ENCODE assay signal across 8 mouse cellular contexts in the genomic region with DNA sequence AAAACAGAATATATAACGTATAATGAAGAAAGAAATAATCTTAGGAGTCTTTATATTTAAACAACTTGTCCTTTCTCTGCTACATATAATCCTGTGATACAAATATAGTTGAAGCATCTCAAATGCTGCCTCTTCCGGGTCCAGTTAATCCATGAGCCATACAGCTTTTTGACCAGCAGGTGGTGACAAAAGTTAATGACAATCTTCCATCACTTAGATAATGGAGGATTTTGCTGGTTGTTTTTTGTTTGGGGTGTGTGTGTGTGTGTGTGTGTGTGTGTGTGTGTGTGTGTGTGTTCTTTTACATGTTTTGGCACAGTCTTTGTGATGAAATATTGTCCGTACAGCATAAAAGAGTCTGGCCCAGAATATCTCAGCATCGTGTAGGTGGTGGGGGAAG. TPM values are rescaled to one million over a fixed set of nuclear protein-coding genes. Genes with fewer than 3 reads are reported as not detected.
DNase-seq lines count a peak whose midpoint lies in the region; ATAC-seq lines count a peak whose summit lies in the region.

No protein-coding gene starts in this region.

- peak; percentile 68 to 80 for DNase-seq in heart, adult 18-20 months
- DNase-seq in heart, adult 8-10 months (ENCODE audit: low spot score): no peak
- peak; percentile 84 for DNase-seq in adipocyte (ENCODE audit: low spot score)
- DNase-seq in embryonic facial prominence, embryonic 14.5 days (ENCODE audit: low spot score): peak; percentile 77
- DNase-seq in layer of hippocampus, adult 9-11 months: peak; percentile 44

- H3K36me3 ChIP-seq in embryonic facial prominence, embryonic 14.5 days (ENCODE audit: control insufficient read depth, insufficient read depth, low read length): no peaks in the 10 kb centered on the region
- no peaks in the 10 kb centered on the region for H3K36me3 ChIP-seq in hindbrain, embryonic 12.5 days
- H3K36me3 ChIP-seq in stomach, embryonic 14.5 days (ENCODE audit: control insufficient read depth, insufficient read depth, low read length): no peaks in the 10 kb centered on the region; the same call in 1 of the 2 replicates

- H3K27me3 ChIP-seq in embryonic facial prominence, embryonic 14.5 days (replicated peaks; ENCODE audit: control insufficient read depth, insufficient read depth, low read length): no peaks in the 10 kb centered on the region
- no peaks in the 10 kb centered on the region for H3K27me3 ChIP-seq in hindbrain, embryonic 12.5 days
- H3K27me3 ChIP-seq in stomach, embryonic 14.5 days (ENCODE audit: control insufficient read depth, insufficient read depth, low read length): no peaks in the 10 kb centered on the region

- ATAC-seq in embryonic facial prominence, embryonic 14.5 days (ENCODE audit: low read depth): no peak
- ATAC-seq in hindbrain, embryonic 12.5 days (ENCODE audit: low FRiP score): no peak
- ATAC-seq in megakaryocyte, adult 5-6 weeks (ENCODE audit: poor library complexity, severe bottlenecking): peak; percentile 53
- ATAC-seq in stomach, embryonic 14.5 days (ENCODE audit: insufficient number of reproducible peaks, insufficient read depth, low FRiP score, low read depth): no peak

- peak overlapping the region; percentile 46 for H3K4me2 ChIP-seq in embryonic facial prominence, embryonic 14.5 days (ENCODE audit: low read depth, low read length)
- peak overlapping the region; percentile 40 for H3K4me2 ChIP-seq in hindbrain, embryonic 12.5 days (replicated peaks)
- peak overlapping the region; percentile 42 for H3K4me2 ChIP-seq in stomach, embryonic 14.5 days (replicated peaks; ENCODE audit: low read depth, low read length)

- H3K9ac ChIP-seq in embryonic facial prominence, embryonic 14.5 days (ENCODE audit: low read depth, low read length): no peak overlapping the region
- no peak overlapping the region; the same call in 1 of the 2 replicates for H3K9ac ChIP-seq in hindbrain, embryonic 12.5 days
- H3K9ac ChIP-seq in stomach, embryonic 14.5 days (replicated peaks; ENCODE audit: low read depth, low read length): no peak overlapping the region

- H3K9me3 ChIP-seq in embryonic facial prominence, embryonic 14.5 days (ENCODE audit: control insufficient read depth, low read length): no peaks in the 10 kb centered on the region
- no peaks in the 10 kb centered on the region for H3K9me3 ChIP-seq in hindbrain, embryonic 12.5 days (replicated peaks)
- no peaks in the 10 kb centered on the region for H3K9me3 ChIP-seq in stomach, embryonic 14.5 days (ENCODE audit: control insufficient read depth, low read depth, low read length)

- peak overlapping the region; percentile 0; the same call in 1 of the 2 replicates for H3K4me3 ChIP-seq in embryonic facial prominence, embryonic 14.5 days (ENCODE audit: low read depth, low read length)
- H3K4me3 ChIP-seq in hindbrain, embryonic 12.5 days: no peak overlapping the region
- H3K4me3 ChIP-seq in stomach, embryonic 14.5 days (ENCODE audit: low read depth, low read length): no peak overlapping the region

- H3K27ac ChIP-seq in embryonic facial prominence, embryonic 14.5 days (replicated peaks; ENCODE audit: low read depth, low read length): no peak overlapping the region
- no peak overlapping the region for H3K27ac ChIP-seq in hindbrain, embryonic 12.5 days
- no peak overlapping the region for H3K27ac ChIP-seq in stomach, embryonic 14.5 days (ENCODE audit: low read length)

- WGBS in embryonic facial prominence, embryonic 14.5 days: 16% methylated on average over 4 of the region's 4 CpGs
- WGBS in hindbrain, embryonic 12.5 days: 25% methylated on average over 4 of the region's 4 CpGs
- 18% methylated on average over 4 of the region's 4 CpGs for WGBS in stomach, embryonic 14.5 days

- H3K4me1 ChIP-seq in embryonic facial prominence, embryonic 14.5 days (ENCODE audit: control insufficient read depth, insufficient read depth, low read length): peaks cover 11% of the 10 kb centered on the region
- peaks cover 16% of the 10 kb centered on the region for H3K4me1 ChIP-seq in hindbrain, embryonic 12.5 days
- peaks cover 9% of the 10 kb centered on the region; the same call in 1 of the 2 replicates for H3K4me1 ChIP-seq in stomach, embryonic 14.5 days (ENCODE audit: control insufficient read depth, insufficient read depth, low read length)

RNA-seq across cellular contexts. Expression of gene Asb15, which starts 2.2 kb away (rescaled TPM):
- total RNA-seq in heart, adult 18-20 months (2021): 10 to 100 TPM; 62.3 to 70.5 TPM
- total RNA-seq in heart, adult 8-10 months (2022): 10 to 100 TPM; 54.3 to 71.9 (median 65.6) TPM
- 0.08 and 0.14 TPM in 2 replicates for polyA plus RNA-seq in embryonic facial prominence, embryonic 14.5 days (2014; fragmentation: Nextera tagmentation; extraction: Ambion mirVana)
- polyA plus RNA-seq in hindbrain, embryonic 12.5 days (2016; fragmentation: Nextera tagmentation; extraction: Ambion mirVana): 0.08 TPM in 1 of 2 replicates, not detected in the other
- not detected in 2 replicates for total RNA-seq in megakaryocyte, adult 5-6 weeks (2015)
- not detected in 2 replicates for total RNA-seq in megakaryocyte, adult 5-6 weeks (2017)
- polyA plus RNA-seq in stomach, embryonic 14.5 days (2014; fragmentation: Nextera tagmentation; extraction: Ambion mirVana): not detected in 2 replicates

RNA-seq across cellular contexts. Expression of gene Ndufa5, which starts 2.4 kb away (rescaled TPM):
- 1,000 to 10,000 TPM; 1,622 to 1,793 TPM for total RNA-seq in heart, adult 18-20 months (2021)
- 1,000 to 10,000 TPM; 1,425 to 1,947 (median 1,659) TPM for total RNA-seq in heart, adult 8-10 months (2022)
- 319 and 379 TPM in 2 replicates for polyA plus RNA-seq in embryonic facial prominence, embryonic 14.5 days (2014; fragmentation: Nextera tagmentation; extraction: Ambion mirVana)
- 326 TPM in 2 replicates for polyA plus RNA-seq in hindbrain, embryonic 12.5 days (2016; fragmentation: Nextera tagmentation; extraction: Ambion mirVana)
- total RNA-seq in megakaryocyte, adult 5-6 weeks (2015): 76.0 and 90.1 TPM in 2 replicates
- 160 and 182 TPM in 2 replicates for total RNA-seq in megakaryocyte, adult 5-6 weeks (2017)
- polyA plus RNA-seq in stomach, embryonic 14.5 days (2014; fragmentation: Nextera tagmentation; extraction: Ambion mirVana): 348 and 357 TPM in 2 replicates

RNA-seq across cellular contexts. Expression of gene Iqub, which starts 15.3 kb away (rescaled TPM):
- total RNA-seq in heart, adult 18-20 months (2021): under 1 TPM; 0.67 to 0.77 TPM
- total RNA-seq in heart, adult 8-10 months (2022): under 1 TPM; 0.37 to 0.81 (median 0.57) TPM
- polyA plus RNA-seq in embryonic facial prominence, embryonic 14.5 days (2014; fragmentation: Nextera tagmentation; extraction: Ambion mirVana): 0.56 and 1.6 TPM in 2 replicates
- polyA plus RNA-seq in hindbrain, embryonic 12.5 days (2016; fragmentation: Nextera tagmentation; extraction: Ambion mirVana): 2.6 and 2.8 TPM in 2 replicates
- not detected in 2 replicates for total RNA-seq in megakaryocyte, adult 5-6 weeks (2015)
- total RNA-seq in megakaryocyte, adult 5-6 weeks (2017): 0.16 TPM in 1 of 2 replicates, not detected in the other
- polyA plus RNA-seq in stomach, embryonic 14.5 days (2014; fragmentation: Nextera tagmentation; extraction: Ambion mirVana): 0.08 TPM in 1 of 2 replicates, not detected in the other

Comparison
In these comparisons a context has a peak if more than half of its experiments do, and no peak if none do; other contexts are left out.
1. RNA of gene Asb15, which starts 2.2 kb away (total RNA-seq): 62.3 to 70.5 TPM in heart, adult 18-20 months and 54.3 to 71.9 TPM in heart, adult 8-10 months; not detected in megakaryocyte, adult 5-6 weeks; every median in the first group is over 10 times any median in the second.
2. RNA of gene Ndufa5, which starts 2.4 kb away (total RNA-seq): 1,622 to 1,793 TPM in heart, adult 18-20 months and 1,425 to 1,947 TPM in heart, adult 8-10 months; 76.0 to 182 TPM in megakaryocyte, adult 5-6 weeks; every median in the first group is over 4 times any median in the second.
3. Peak in every context shown above with its lines, with median percentiles within 50 percentile points of each other: H3K4me2 ChIP-seq.